Mouse (Mus musculus) liver, adult 2 months (tissue): ENCODE measurements at regions not wholly inside any gene's neighbourhood (a gene's known extent, or its start where the extent isn't known, plus 50 kb on each side); places are given as distances from the start of the nearest gene placed in this dataset.

Source experiments
- CTCF ChIP-seq: fragments of 200-500 bp; IDR thresholded peaks from 2 replicates; pipeline ENCODE4 v1.5.1; 2011; ENCODE audit warnings: low read depth, low read length, control low read depth
- POLR2A ChIP-seq: fragments of 200-500 bp; IDR thresholded peaks from 2 replicates; pipeline ENCODE4 v1.6.1; 2011; ENCODE audit warnings: low read length, control low read depth; ENCODE audit not compliant: insufficient read depth; ENCODE audit errors: extremely low read depth

GRCm38 (mm10) chr3:42212456-42212855 lies 470.0 kb downstream of the D3Ertd751e start:
- TF ChIP-seq CTCF, result no peak
- TF ChIP-seq POLR2A, result no peak
